Mouse (Mus musculus) small intestine, adult 2 months (tissue): ENCODE data around the gene Ccdc194. TPM values are rescaled to one million over a fixed set of nuclear protein-coding genes. Genes with fewer than 3 reads are reported as not detected.

ENCODE experiments used
- H3K27ac ChIP-seq: fragments of 200-500 bp; 2 replicates; pipeline ENCODE4 v1.5.1; 2012; ENCODE audit warnings: low read depth, low read length, control low read depth, inconsistent platforms; ENCODE audit not compliant: insufficient read depth
- H3K27me3 ChIP-seq: fragments of 200-500 bp; 2 replicates; pipeline ENCODE4 v1.6.1; 2012; ENCODE audit warnings: mild to moderate bottlenecking, moderate library complexity, low read length, inconsistent platforms; ENCODE audit not compliant: control insufficient read depth, insufficient read depth
- H3K36me3 ChIP-seq: fragments of 200-500 bp; 2 replicates; pipeline ENCODE4 v1.6.1; 2012; ENCODE audit warnings: mild to moderate bottlenecking, low read length, control low read depth, inconsistent platforms; ENCODE audit not compliant: control insufficient read depth, insufficient read depth
- H3K4me1 ChIP-seq: fragments of 200-500 bp; 2 replicates; pipeline ENCODE4 v1.6.1; 2012; ENCODE audit warnings: low read length, inconsistent platforms, mixed read lengths; ENCODE audit not compliant: control insufficient read depth, insufficient read depth, insufficient read length
- H3K4me3 ChIP-seq: fragments of 200-500 bp; 2 replicates; pipeline ENCODE4 v1.5.1; 2012; ENCODE audit warnings: low read depth, mild to moderate bottlenecking, control low read depth, inconsistent platforms, low read length, moderate library complexity
- CTCF ChIP-seq: fragments of 200-500 bp; IDR thresholded peaks from 2 replicates; pipeline ENCODE4 v1.5.1; 2012; ENCODE audit warnings: low read depth, mild to moderate bottlenecking, control low read depth, inconsistent platforms, low read length, moderate library complexity, mixed read lengths; ENCODE audit not compliant: insufficient replicate concordance, insufficient read length; ENCODE audit errors: extremely low read depth
- POLR2A ChIP-seq: fragments of 200-500 bp; IDR thresholded peaks from 2 replicates; pipeline ENCODE4 v1.6.1; 2012; ENCODE audit warnings: low read depth, mild to moderate bottlenecking, control low read depth, inconsistent platforms, low read length, moderate library complexity
- WGBS: fragments of 180-500 bp; shearing (Covaris S2); methylation state at CpG from one replicate; pipeline ENCODE4 v1.1.7; 2018; 5-methylcytosine and 5-hydroxymethylcytosine counted together
- polyA plus RNA-seq: library from polyadenylated mRNA; depleted of rRNA; stranded (reverse); fragments of >200 nt; gene quantifications from 2 replicates; pipeline ENCODE4 v1.2.3, GENCODE M21; 2012

Gene Ccdc194
- polyA plus RNA-seq, 1 experiment = not detected

- H3K27me3 ChIP-seq = no peaks in the 10 kb centered on the region
- no peak overlapping the region for H3K27ac ChIP-seq
- no peak for TF ChIP-seq CTCF
- TF ChIP-seq POLR2A = no peak
- 84% methylated on average over 1 of the region's 1 CpGs for WGBS
- no peak overlapping the region for H3K4me3 ChIP-seq
- no peaks in the 10 kb centered on the region; the same call in 1 of the 2 replicates for H3K4me1 ChIP-seq
- H3K36me3 ChIP-seq = peaks cover 12% of the 10 kb centered on the region; the same call in 1 of the 2 replicates
These were observed 28.4 kb downstream of the Ccdc194 start for GRCm38 (mm10) chr8:71497077-71497645.

- WGBS = 58% methylated on average over 11 of the region's 11 CpGs
- no peak for TF ChIP-seq POLR2A
- Histone ChIP-seq H3K36me3 (peaks cover 12% of the 10 kb centered on the region; the same call in 1 of the 2 replicates), H3K4me3 (no peak overlapping the region), H3K4me1 (peaks cover 2% of the 10 kb centered on the region), H3K27me3 (no peaks in the 10 kb centered on the region), H3K27ac (peak overlapping the region; percentile 33; the same call in 1 of the 2 replicates)
These were observed 29.0 kb downstream of the Ccdc194 start for GRCm38 (mm10) chr8:71496481-71496880.

- Histone ChIP-seq H3K27ac (peak overlapping the region; percentile 25; the same call in 1 of the 2 replicates), H3K27me3 (no peaks in the 10 kb centered on the region), H3K4me1 (peaks cover 7% of the 10 kb centered on the region), H3K4me3 (no peak overlapping the region), H3K36me3 (peaks cover 15% of the 10 kb centered on the region; the same call in 1 of the 2 replicates)
- TF ChIP-seq POLR2A = no peak
- TF ChIP-seq CTCF = no peak
- WGBS = 79% methylated on average over 5 of the region's 5 CpGs
These were observed 29.7 kb downstream of the Ccdc194 start for GRCm38 (mm10) chr8:71495811-71496210.

- Histone ChIP-seq H3K36me3 (peaks cover 16% of the 10 kb centered on the region; the same call in 1 of the 2 replicates), H3K4me3 (no peak overlapping the region), H3K4me1 (peaks cover 7% of the 10 kb centered on the region), H3K27me3 (no peaks in the 10 kb centered on the region), H3K27ac (0 out of 2 replicates have a peak overlapping the region, but pooled peaks have one; percentile 50)
- 26% methylated on average over 16 of the region's 16 CpGs for WGBS
- no peak for TF ChIP-seq POLR2A
- TF ChIP-seq CTCF = peak; percentile 73
These were observed 30.5 kb downstream of the Ccdc194 start for GRCm38 (mm10) chr8:71495039-71495438.

- Histone ChIP-seq H3K27ac (peak overlapping the region; percentile 79), H3K4me3 (peak overlapping the region; percentile 88), H3K27me3 (no peaks in the 10 kb centered on the region), H3K36me3 (peaks cover 9% of the 10 kb centered on the region; the same call in 1 of the 2 replicates), H3K4me1 (peaks cover 15% of the 10 kb centered on the region)
- peak; percentile 38; the same call in 1 of the 2 replicates for TF ChIP-seq POLR2A
- no peak for TF ChIP-seq CTCF
- WGBS = 0% methylated on average over 22 of the region's 22 CpGs
These were observed 37.1 kb downstream of the Ccdc194 start for GRCm38 (mm10) chr8:71488454-71488853.

- peak within 1 kb of the TSS; percentile 88 for H3K4me3 ChIP-seq
- no peaks in the 10 kb centered on the region for H3K27me3 ChIP-seq
- 1% methylated on average over 33 of the region's 33 CpGs for WGBS
- H3K36me3 ChIP-seq = peaks cover 7% of the 10 kb centered on the region; the same call in 1 of the 2 replicates
- peaks cover 15% of the 10 kb centered on the region for H3K4me1 ChIP-seq
- peak within 1 kb of the TSS; percentile 79 for H3K27ac ChIP-seq
- TF ChIP-seq POLR2A (peak; percentile 19; the same call in 1 of the 2 replicates), CTCF (no peak)
These were observed 37.6 kb downstream of the Ccdc194 start, which contains the start of gene Gtpbp3 for GRCm38 (mm10) chr8:71487691-71488445. Gene Gtpbp3, plus strand, starts transcription at chr8:71488103.

GRCm38 (mm10) chr8:71486136-71486529, 39.4 kb downstream of the Ccdc194 start:
- 5% methylated on average over 7 of the region's 7 CpGs for WGBS
- H3K4me3 ChIP-seq = no peak overlapping the region
- peaks cover 4% of the 10 kb centered on the region; the same call in 1 of the 2 replicates for H3K36me3 ChIP-seq
- no peaks in the 10 kb centered on the region for H3K27me3 ChIP-seq
- TF ChIP-seq POLR2A (no peak), CTCF (no peak)
- no peak overlapping the region for H3K27ac ChIP-seq
- peaks cover 10% of the 10 kb centered on the region for H3K4me1 ChIP-seq
